Mouse (Mus musculus) stomach, postnatal 0 days (tissue): ENCODE results near the gene Tex52.

Experiments
- CTCF ChIP-seq: IDR thresholded peaks from 2 replicates; pipeline ENCODE4 v1.5.1; 2016; ENCODE audit warnings: antibody characterized with exemption, low read depth, mild to moderate bottlenecking, moderate library complexity
- EP300 ChIP-seq: optimal IDR thresholded peaks from 2 replicates; pipeline ENCODE3; 2016; ENCODE audit warnings: antibody characterized with exemption

- TF ChIP-seq EP300 (no peak), CTCF (no peak)
These were observed 12.0 kb upstream of the Tex52 start for GRCm38 (mm10) chr6:128363007-128363825.
